Mouse (Mus musculus) lung, adult 2 months (tissue): ENCODE measurements around the gene Adamtsl5. TPM values are rescaled to one million over a fixed set of nuclear protein-coding genes. Genes with fewer than 3 reads are reported as not detected.

ENCODE experiments used
- DNase-seq: peaks from one replicate; pipeline ENCODE4 v3.0.0; 2022
- H3K4me1 ChIP-seq: fragments of 200-500 bp; 2 replicates; pipeline ENCODE4 v1.6.1; 2011; ENCODE audit warnings: low read length; ENCODE audit not compliant: control insufficient read depth, insufficient read depth
- H3K4me3 ChIP-seq: fragments of 200-500 bp; replicated peaks from 2 replicates; pipeline ENCODE3; 2011; ENCODE audit warnings: low read depth, mild to moderate bottlenecking, control low read depth, low read length; ENCODE audit errors: extremely low read depth
- CTCF ChIP-seq: fragments of 200-500 bp; IDR thresholded peaks from 2 replicates; pipeline ENCODE4 v1.5.1; 2011; ENCODE audit warnings: mild to moderate bottlenecking, low read length, control low read depth; ENCODE audit not compliant: insufficient read depth
- POLR2A ChIP-seq: fragments of 200-500 bp; IDR thresholded peaks from 2 replicates; pipeline ENCODE4 v1.6.1; 2011; ENCODE audit warnings: low read depth, mild to moderate bottlenecking, control low read depth, low read length, borderline replicate concordance; ENCODE audit errors: extremely low read depth
- WGBS: fragments of 180-500 bp; shearing (Covaris S2); methylation state at CpG from one replicate; pipeline ENCODE4 v1.1.7; 2018; 5-methylcytosine and 5-hydroxymethylcytosine counted together
- polyA plus RNA-seq: library from polyadenylated mRNA; depleted of rRNA; stranded (reverse); fragments of >200 nt; gene quantifications from 2 replicates; pipeline ENCODE4 v1.2.3, GENCODE M21; 2012

Gene Adamtsl5
- polyA plus RNA-seq, 1 experiment: 87.6 TPM

GRCm38 (mm10) chr10:80386735-80387471, 38.7 kb upstream of the Adamtsl5 start:
- Histone ChIP-seq H3K4me3 (peak overlapping the region; percentile 64), H3K4me1 (peaks cover 9% of the 10 kb centered on the region)
- no peak for DNase-seq
- no peak for TF ChIP-seq POLR2A
- no peak for TF ChIP-seq CTCF
- under 1% methylated on average over 85 of the region's 94 CpGs for WGBS

- Histone ChIP-seq H3K4me3 (peak overlapping the region; percentile 64), H3K4me1 (peaks cover 9% of the 10 kb centered on the region)
- no peak for DNase-seq
- 7% methylated on average over 34 of the region's 34 CpGs for WGBS
- TF ChIP-seq CTCF: no peak
- no peak for TF ChIP-seq POLR2A
These were observed 37.9 kb upstream of the Adamtsl5 start for GRCm38 (mm10) chr10:80385811-80386734.

DNA sequence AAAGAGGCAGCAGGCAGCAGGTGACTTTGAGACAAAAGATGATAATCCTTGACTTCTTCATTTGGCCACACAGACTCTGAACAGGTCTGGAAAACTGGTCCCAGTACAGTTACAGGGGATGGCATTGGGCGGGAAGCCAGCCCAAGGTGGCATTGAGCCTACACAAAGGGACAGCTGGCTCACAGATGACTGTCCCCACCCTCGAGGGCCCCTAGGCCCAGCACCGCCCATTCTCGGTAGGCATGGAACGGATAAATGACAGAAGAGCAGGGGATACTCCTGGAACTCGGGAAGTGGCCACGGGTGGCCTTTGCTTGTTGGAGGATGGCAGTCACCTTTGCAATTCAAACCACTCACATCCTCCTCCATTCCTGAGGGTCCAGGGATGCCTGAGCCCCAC, 37.1 kb upstream of the Adamtsl5 start:
- Histone ChIP-seq H3K4me3 (peak overlapping the region; percentile 20), H3K4me1 (peaks cover 9% of the 10 kb centered on the region)
- DNase-seq: no peak
- 26% methylated on average over 7 of the region's 7 CpGs for WGBS
- no peak for TF ChIP-seq CTCF
- TF ChIP-seq POLR2A: no peak

GRCm38 (mm10) chr10:80384709-80385108, 36.5 kb upstream of the Adamtsl5 start:
- 71% methylated on average over 7 of the region's 7 CpGs for WGBS
- no peak for DNase-seq
- no peak overlapping the region for H3K4me3 ChIP-seq

DNA sequence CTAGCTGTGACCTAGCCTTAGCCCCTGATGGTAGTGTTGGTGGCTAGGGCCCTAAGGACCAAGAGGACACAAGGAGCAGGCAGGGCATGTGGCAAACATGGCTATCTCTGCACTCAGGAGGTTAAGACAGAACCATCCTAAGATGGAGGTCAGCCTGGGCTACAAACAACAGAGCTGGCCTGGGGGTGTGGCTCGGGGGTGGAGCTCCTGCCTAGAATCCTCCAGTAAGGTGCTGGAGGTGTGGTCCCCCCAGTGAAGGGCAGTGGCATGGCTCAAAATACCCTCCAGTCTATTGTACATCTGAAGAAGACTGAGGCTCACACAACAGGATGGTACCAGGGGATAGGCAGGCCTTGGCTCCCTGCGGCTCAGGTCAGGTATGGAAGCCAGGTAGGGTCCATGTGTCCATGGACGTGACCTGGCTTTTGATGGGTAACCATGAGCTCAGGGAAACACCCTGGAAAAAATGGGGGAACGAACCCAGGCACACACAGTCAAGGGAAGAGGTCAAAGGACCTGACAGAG, 36.0 kb upstream of the Adamtsl5 start:
- no peak for DNase-seq
- H3K4me3 ChIP-seq: no peak overlapping the region
- no peak for TF ChIP-seq CTCF
- H3K4me1 ChIP-seq: peaks cover 9% of the 10 kb centered on the region
- 85% methylated on average over 4 of the region's 4 CpGs for WGBS

More at GRCm38 (mm10) chr10:80384709-80385108, 36.5 kb upstream of the Adamtsl5 start:
- no peak for TF ChIP-seq POLR2A
- TF ChIP-seq CTCF: no peak
- H3K4me1 ChIP-seq: peaks cover 9% of the 10 kb centered on the region

GRCm38 (mm10) chr10:80383431-80383830, 35.2 kb upstream of the Adamtsl5 start:
- Histone ChIP-seq H3K4me1 (peaks cover 9% of the 10 kb centered on the region), H3K4me3 (no peak overlapping the region)
- WGBS: 48% methylated on average over 4 of the region's 4 CpGs
- no peak for DNase-seq
- TF ChIP-seq CTCF (peak; percentile 40), POLR2A (no peak)

GRCm38 (mm10) chr10:80382641-80383365, 34.6 kb upstream of the Adamtsl5 start:
- no peak for DNase-seq
- Histone ChIP-seq H3K4me1 (peaks cover 6% of the 10 kb centered on the region), H3K4me3 (no peak overlapping the region)
- TF ChIP-seq CTCF: no peak
- TF ChIP-seq POLR2A: no peak
- 77% methylated on average over 7 of the region's 7 CpGs for WGBS

GRCm38 (mm10) chr10:80377716-80378115, 29.5 kb upstream of the Adamtsl5 start:
- TF ChIP-seq POLR2A (no peak), CTCF (peak; percentile 33)
- Histone ChIP-seq H3K4me3 (no peak overlapping the region), H3K4me1 (no peaks in the 10 kb centered on the region)
- DNase-seq: no peak
- 52% methylated on average over 10 of the region's 10 CpGs for WGBS

GRCm38 (mm10) chr10:80376160-80376559, 27.9 kb upstream of the Adamtsl5 start:
- under 1% methylated on average over 7 of the region's 7 CpGs for WGBS
- TF ChIP-seq CTCF: peak; percentile 93
- TF ChIP-seq POLR2A: no peak
- DNase-seq: peak; percentile 87
- H3K4me3 ChIP-seq: no peak overlapping the region
- no peaks in the 10 kb centered on the region for H3K4me1 ChIP-seq
